Mouse (Mus musculus) MEL (cell line): ENCODE data around the gene Mrnip. TPM values are rescaled to one million over a fixed set of nuclear protein-coding genes. Genes with fewer than 3 reads are reported as not detected.

Source experiments
- DNase-seq: peaks from one replicate; pipeline ENCODE4 v3.0.0; 2011; ENCODE audit warnings: low read depth, low spot score
- H3K27ac ChIP-seq: 2 replicates; pipeline ENCODE4 v1.5.1; 2012; ENCODE audit warnings: low read depth, mild to moderate bottlenecking, control low read depth, low read length, moderate library complexity; ENCODE audit not compliant: control insufficient read depth
- H3K27me3 ChIP-seq, 2 experiments: fragments of 150-350 bp in 1 of 2; sonication (generic) in 1 of 2; 2 replicates each; pipeline ENCODE4 v1.6.1; 2012; ENCODE audit warnings: low read length in 2 of 2, mild to moderate bottlenecking in 2 of 2, improper control_type of control experiment in 1 of 2, moderate library complexity in 1 of 2; ENCODE audit not compliant: insufficient read depth in 2 of 2, control insufficient read depth in 1 of 2
- H3K36me3 ChIP-seq, 2 experiments: 2 replicates each; pipeline ENCODE4 v1.6.1; 2012 to 2014; ENCODE audit warnings: low read length in 2 of 2, improper control_type of control experiment in 1 of 2, inconsistent platforms in 1 of 2, mild to moderate bottlenecking in 1 of 2; ENCODE audit not compliant: insufficient read depth in 2 of 2, control insufficient read depth in 1 of 2
- H3K4me1 ChIP-seq, 2 experiments: fragments of 150-350 bp in 1 of 2; sonication (generic) in 1 of 2; 2 replicates each; pipeline ENCODE4 v1.6.1; 2012; ENCODE audit warnings: low read length in 2 of 2, improper control_type of control experiment in 1 of 2, mild to moderate bottlenecking in 1 of 2; ENCODE audit not compliant: insufficient read depth in 2 of 2, control insufficient read depth in 1 of 2
- H3K4me3 ChIP-seq, 2 experiments: fragments of 150-350 bp in 1 of 2; sonication (generic) in 1 of 2; 2 replicates each; pipeline ENCODE4 v1.5.1; 2012; ENCODE audit warnings: low read depth in 2 of 2, low read length in 2 of 2, mild to moderate bottlenecking in 2 of 2, moderate library complexity in 2 of 2, control low read depth in 1 of 2, improper control_type of control experiment in 1 of 2; ENCODE audit not compliant: control insufficient read depth in 1 of 2, insufficient read depth in 1 of 2
- H3K79me2 ChIP-seq: 2 replicates; pipeline ENCODE4 v1.6.1; 2012; ENCODE audit warnings: mild to moderate bottlenecking, low read length, moderate library complexity; ENCODE audit not compliant: control insufficient read depth, poor library complexity, insufficient read depth
- H3K9ac ChIP-seq: 2 replicates; pipeline ENCODE4 v1.6.1; 2012; ENCODE audit warnings: low read depth, mild to moderate bottlenecking, control low read depth, low read length, moderate library complexity; ENCODE audit not compliant: control insufficient read depth, poor library complexity, severe bottlenecking
- H3K9me3 ChIP-seq: fragments of 150-350 bp; sonication (generic); replicated peaks from 2 replicates; pipeline ENCODE4 v1.6.1; 2012; ENCODE audit warnings: mild to moderate bottlenecking, low read length, improper control_type of control experiment, moderate library complexity; ENCODE audit not compliant: insufficient read depth
- BHLHE40 ChIP-seq: IDR thresholded peaks from 2 replicates; pipeline ENCODE4 v1.6.1; 2012; ENCODE audit warnings: low read depth, mild to moderate bottlenecking, inconsistent platforms, low read length, improper control_type of control experiment, borderline replicate concordance
- CHD1 ChIP-seq: IDR thresholded peaks from 2 replicates; pipeline ENCODE4 v1.6.1; 2012; ENCODE audit warnings: low read depth, mild to moderate bottlenecking, inconsistent platforms, low read length, improper control_type of control experiment
- CTCF ChIP-seq, 3 experiments: IDR thresholded peaks in 2 of 3; conservative IDR thresholded peaks in 1 of 3; 2 replicates each; pipeline ENCODE4 v1.5.1; 2011 to 2012; ENCODE audit warnings: low read length in 3 of 3, low read depth in 2 of 3, mild to moderate bottlenecking in 2 of 3, improper control_type of control experiment in 1 of 3, inconsistent platforms in 1 of 3, mixed read lengths in 1 of 3, moderate library complexity in 1 of 3; ENCODE audit not compliant: control insufficient read depth in 1 of 3, insufficient read depth in 1 of 3, poor library complexity in 1 of 3, severe bottlenecking in 1 of 3
- ETS1 ChIP-seq: IDR thresholded peaks from 2 replicates; pipeline ENCODE4 v1.6.1; 2012; ENCODE audit warnings: low read depth, mild to moderate bottlenecking, inconsistent platforms, low read length, improper control_type of control experiment, moderate library complexity
- GABPA ChIP-seq: IDR thresholded peaks from 2 replicates; pipeline ENCODE4 v1.6.1; 2012; ENCODE audit warnings: low read depth, mild to moderate bottlenecking, inconsistent platforms, low read length, improper control_type of control experiment, moderate library complexity
- GATA1 ChIP-seq: IDR thresholded peaks from 2 replicates; pipeline ENCODE4 v1.6.1; 2011; ENCODE audit warnings: low read depth, low read length, improper control_type of control experiment
- JUND ChIP-seq: IDR thresholded peaks from 2 replicates; pipeline ENCODE4 v1.6.1; 2011; ENCODE audit warnings: low read depth, mild to moderate bottlenecking, improper control_type of control experiment, low read length
- MAX ChIP-seq: IDR thresholded peaks from 2 replicates; pipeline ENCODE4 v1.6.1; 2011; ENCODE audit warnings: low read length, improper control_type of control experiment
- MAZ ChIP-seq: IDR thresholded peaks from 2 replicates; pipeline ENCODE4 v1.6.1; 2012; ENCODE audit warnings: low read depth, mild to moderate bottlenecking, inconsistent platforms, low read length, improper control_type of control experiment
- MEF2A ChIP-seq: IDR thresholded peaks from 2 replicates; pipeline ENCODE4 v1.6.1; 2014; ENCODE audit warnings: low read depth, mild to moderate bottlenecking, inconsistent platforms, low read length, improper control_type of control experiment; ENCODE audit not compliant: poor library complexity, insufficient replicate concordance, severe bottlenecking; ENCODE audit errors: extremely low read depth
- MXI1 ChIP-seq: IDR thresholded peaks from 2 replicates; pipeline ENCODE4 v1.6.1; 2011; ENCODE audit warnings: mild to moderate bottlenecking, low read depth, low read length, improper control_type of control experiment
- NELFE ChIP-seq: IDR thresholded peaks from 2 replicates; pipeline ENCODE4 v1.6.1; 2011; ENCODE audit warnings: low read depth, low read length, improper control_type of control experiment
- NRF1 ChIP-seq: IDR thresholded peaks from 2 replicates; pipeline ENCODE4 v1.6.1; 2014; ENCODE audit warnings: low read depth, mild to moderate bottlenecking, inconsistent platforms, low read length, improper control_type of control experiment, moderate library complexity; ENCODE audit not compliant: poor library complexity, insufficient read depth, severe bottlenecking
- SMC3 ChIP-seq: IDR thresholded peaks from 2 replicates; pipeline ENCODE4 v1.6.1; 2011; ENCODE audit warnings: low read depth, low read length, improper control_type of control experiment
- TBP ChIP-seq: IDR thresholded peaks from 2 replicates; pipeline ENCODE4 v1.8.0; 2011; ENCODE audit warnings: low read depth, low read length, improper control_type of control experiment
- USF1 ChIP-seq: IDR thresholded peaks from 2 replicates; pipeline ENCODE4 v1.6.1; 2014; ENCODE audit warnings: low read depth, mild to moderate bottlenecking, inconsistent platforms, low read length, improper control_type of control experiment, moderate library complexity
- polyA plus RNA-seq, 2 experiments: library from polyadenylated mRNA; stranded (reverse) in 1 of 2; unstranded in 1 of 2; fragments of >175 nt in 1 of 2; fragments of >200 nt in 1 of 2; gene quantifications; 2 replicates each; pipeline versions ENCODE4 v1.2.1 to v1.2.4; 2012; ENCODE audit warnings: low replicate concordance in 2 of 2, low read depth in 1 of 2; ENCODE audit not compliant: insufficient read length in 2 of 2, insufficient read depth in 1 of 2, missing spikeins in 1 of 2
- total RNA-seq: library from RNA; depleted of rRNA; stranded (reverse); fragments of 300-350 nt; gene quantifications from 2 replicates; pipeline ENCODE4 v1.2.3, GENCODE M21; 2012

Mrnip gene
- total and polyA plus RNA-seq, 3 experiments: 8.6 to 10.6 TPM; not detected in 1

- no peak for TF ChIP-seq GATA1
- TF ChIP-seq JUND: no peak
- no peak for TF ChIP-seq CHD1
- no peak for TF ChIP-seq NRF1
- TF ChIP-seq MXI1: no peak
- TF ChIP-seq GABPA: no peak
- TF ChIP-seq CTCF (IDR thresholded peaks at IDR 0.05 in 2 of 3, conservative IDR thresholded peaks at IDR 0.05 in 1 of 3; ENCODE audit: control insufficient read depth in 1 of 3, insufficient read depth in 1 of 3, low read depth in 2 of 3, low read length in 3 of 3, poor library complexity in 1 of 3, severe bottlenecking in 1 of 3): no peak
- TF ChIP-seq BHLHE40: no peak
- TF ChIP-seq MAX: no peak
- H3K4me1 ChIP-seq: peaks cover 9 to 12% of the 10 kb centered on the region in 2 experiments
- DNase-seq: no peak
- H3K36me3 ChIP-seq: peaks cover 0 to 2% of the 10 kb centered on the region in 2 experiments; a peak in 1 of 4 replicates
- H3K4me3 ChIP-seq: no peak overlapping the region
- H3K27me3 ChIP-seq: no peaks in the 10 kb centered on the region
- H3K27ac ChIP-seq: no peak overlapping the region
- H3K9me3 ChIP-seq: no peaks in the 10 kb centered on the region
- no peak overlapping the region for H3K9ac ChIP-seq
- H3K79me2 ChIP-seq: no peaks in the 10 kb centered on the region
Measured at GRCm38 (mm10) chr11:50184788-50185187, 10.5 kb downstream of the Mrnip start.

- DNase-seq: no peak
- Histone ChIP-seq H3K79me2 (no peaks in the 10 kb centered on the region), H3K4me1 (peaks cover 2 to 6% of the 10 kb centered on the region in 2 experiments; a peak in 2 of 4 replicates), H3K36me3 (peaks cover 0 to 2% of the 10 kb centered on the region in 2 experiments; a peak in 1 of 4 replicates), H3K27ac (no peak overlapping the region), H3K27me3 (no peaks in the 10 kb centered on the region), H3K9ac (no peak overlapping the region), H3K9me3 (no peaks in the 10 kb centered on the region), H3K4me3 (no peak overlapping the region)
- TF ChIP-seq CTCF (IDR thresholded peaks at IDR 0.05 in 2 of 3, conservative IDR thresholded peaks at IDR 0.05 in 1 of 3; ENCODE audit: control insufficient read depth in 1 of 3, insufficient read depth in 1 of 3, low read depth in 2 of 3, low read length in 3 of 3, poor library complexity in 1 of 3, severe bottlenecking in 1 of 3) (no peak), ETS1 (no peak), MEF2A (no peak), USF1 (no peak), SMC3 (no peak), TBP (no peak), JUND (no peak), MAZ (no peak), NELFE (no peak)
Measured at GRCm38 (mm10) chr11:50188682-50189081, 14.4 kb downstream of the Mrnip start.
